Mouse (Mus musculus) right cerebral cortex, adult 18-20 months (tissue): Measurements from ENCODE around the gene Dnase1l3.
"Not testable (repeated sequence)": the region's sequence is repeated elsewhere in the genome, so short reads cannot be mapped to it uniquely, and the experiment has no call there.

Experiments
- DNase-seq: peaks from one replicate; pipeline ENCODE4 v3.0.0; 2022; ENCODE audit warnings: mixed read lengths

The Dnase1l3 gene

GRCm38 (mm10) chr14:8011297-8011696, 16.9 kb upstream of the Dnase1l3 start:
- no peak for DNase-seq

GRCm38 (mm10) chr14:8007923-8008322, 13.6 kb upstream of the Dnase1l3 start:
- DNase-seq, result no peak

- no peak for DNase-seq
Observed at GRCm38 (mm10) chr14:8007486-8007885, 13.1 kb upstream of the Dnase1l3 start.

- DNase-seq, result no peak
Observed at GRCm38 (mm10) chr14:8007084-8007483, 12.7 kb upstream of the Dnase1l3 start.

- DNase-seq, result not testable (repeated sequence)
Observed at GRCm38 (mm10) chr14:8006061-8006460, 11.7 kb upstream of the Dnase1l3 start.

- DNase-seq, result no peak
Observed at GRCm38 (mm10) chr14:8003727-8004670, 9.6 kb upstream of the Dnase1l3 start.

- DNase-seq, result peak; percentile 61
Observed at GRCm38 (mm10) chr14:8003093-8003670, 8.8 kb upstream of the Dnase1l3 start.

GRCm38 (mm10) chr14:8002432-8003092, 8.2 kb upstream of the Dnase1l3 start, which contains the start of gene Abhd6:
Gene Abhd6, plus strand, starts transcription at chr14:8002902.
- DNase-seq, result peak; percentile 90

- DNase-seq, result peak; percentile 71
Observed at GRCm38 (mm10) chr14:8000831-8001685, 6.7 kb upstream of the Dnase1l3 start.

- no peak for DNase-seq
Observed at GRCm38 (mm10) chr14:8000247-8000646, 5.9 kb upstream of the Dnase1l3 start.

- no peak for DNase-seq
Observed at GRCm38 (mm10) chr14:7999435-7999834, 5.1 kb upstream of the Dnase1l3 start.

- no peak for DNase-seq
Observed at GRCm38 (mm10) chr14:7999030-7999429, 4.7 kb upstream of the Dnase1l3 start.

- peak; percentile 94 for DNase-seq
Observed at GRCm38 (mm10) chr14:7997255-7997696, 2.9 kb upstream of the Dnase1l3 start.

GRCm38 (mm10) chr14:7992158-7992557, 2.2 kb downstream of the Dnase1l3 start:
- no peak for DNase-seq

- DNase-seq, result no peak
Observed at GRCm38 (mm10) chr14:7991108-7991776, 3.1 kb downstream of the Dnase1l3 start.

GRCm38 (mm10) chr14:7989961-7990360, 4.4 kb downstream of the Dnase1l3 start:
- no peak for DNase-seq

- DNase-seq, result no peak
Observed at GRCm38 (mm10) chr14:7989371-7989770, 5.0 kb downstream of the Dnase1l3 start.

GRCm38 (mm10) chr14:7986913-7987312, 7.5 kb downstream of the Dnase1l3 start:
- DNase-seq, result no peak

GRCm38 (mm10) chr14:7981226-7981625, 13.1 kb downstream of the Dnase1l3 start:
- no peak for DNase-seq

- DNase-seq, result no peak
Observed at GRCm38 (mm10) chr14:7978183-7978582, 16.2 kb downstream of the Dnase1l3 start.

GRCm38 (mm10) chr14:7977471-7977870, 16.9 kb downstream of the Dnase1l3 start:
- no peak for DNase-seq

- DNase-seq, result peak; percentile 31
Observed at GRCm38 (mm10) chr14:7975177-7975576, 19.2 kb downstream of the Dnase1l3 start.
